Mouse (Mus musculus) c-Kit-positive CD71-positive TER-119-positive erythroid progenitor cells, embryonic 14.5 days (primary cell): ENCODE measurements around the gene Rnf34.

Source experiments
- DNase-seq: peaks from one replicate; pipeline ENCODE4 v3.0.0-alpha.2; 2013; ENCODE audit warnings: low spot score

Gene Rnf34

DNA sequence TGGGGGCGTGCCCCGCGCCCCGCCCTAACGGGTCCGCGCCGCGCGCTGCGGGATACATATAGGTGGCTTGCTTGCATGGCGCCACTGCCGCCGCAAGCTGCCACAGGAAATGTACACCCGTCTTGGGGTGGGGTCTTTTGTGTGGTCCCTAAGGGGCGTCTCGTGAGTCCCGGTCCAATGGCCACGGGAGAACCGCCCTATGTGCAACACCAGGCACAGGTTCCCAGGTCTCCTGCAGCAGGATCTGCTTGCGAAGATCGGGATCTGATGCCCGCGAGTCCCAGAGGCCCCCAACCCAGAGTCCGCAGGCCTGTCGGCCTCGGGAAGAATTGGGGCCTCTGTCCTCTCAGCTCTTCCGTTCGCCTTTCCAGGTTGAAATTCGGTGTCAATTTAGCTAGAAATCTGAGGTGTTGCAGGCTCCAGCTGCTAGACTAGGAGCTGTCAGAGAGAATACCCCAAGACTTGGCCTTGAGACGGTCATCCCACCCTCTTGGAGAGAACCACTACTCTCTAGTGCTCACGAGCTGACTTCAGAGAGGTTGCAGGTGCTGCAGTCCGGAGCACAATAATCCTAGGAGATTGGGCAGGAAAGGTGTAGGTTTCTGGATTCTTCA, 50.8 kb downstream of the Rnf34 start:
- no peak for DNase-seq

DNA sequence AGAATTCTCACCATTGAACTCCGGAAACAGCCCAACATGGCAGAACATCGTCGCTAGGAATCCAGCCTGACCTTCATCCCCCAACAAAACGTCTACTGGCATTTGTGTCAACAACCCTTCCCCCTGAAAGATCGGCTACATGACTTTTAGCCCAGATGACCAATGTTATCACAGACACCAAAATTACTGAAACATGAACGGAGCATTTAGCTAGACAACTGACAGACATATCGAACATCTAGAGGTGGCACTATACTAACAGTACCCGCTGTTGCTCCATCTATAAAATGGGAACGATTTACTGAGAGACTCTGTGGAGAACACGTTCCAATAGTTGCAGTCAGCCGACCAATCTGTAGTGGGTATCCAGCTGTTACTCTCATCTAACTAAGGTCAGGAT, 51.3 kb downstream of the Rnf34 start:
- no peak for DNase-seq

DNA sequence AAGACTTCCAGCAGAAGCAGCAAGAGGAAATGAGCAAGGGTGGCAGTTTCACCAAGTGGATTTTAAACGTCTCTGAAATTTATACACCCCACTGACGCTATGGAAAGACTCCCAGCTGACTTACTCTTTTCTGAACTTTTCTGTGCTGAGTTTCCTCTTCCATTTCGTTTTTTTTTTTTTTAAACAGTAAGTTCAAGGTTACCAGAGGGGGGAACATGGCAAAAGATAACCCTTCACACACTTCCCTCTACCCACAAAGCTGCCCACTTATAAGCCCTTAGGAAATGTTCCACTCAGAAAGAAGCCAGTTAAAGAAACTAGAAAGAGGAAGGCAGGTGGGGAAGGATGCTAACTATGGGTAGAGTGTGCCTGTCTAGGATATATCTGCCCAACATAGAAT, 51.8 kb downstream of the Rnf34 start:
- DNase-seq = no peak

DNA sequence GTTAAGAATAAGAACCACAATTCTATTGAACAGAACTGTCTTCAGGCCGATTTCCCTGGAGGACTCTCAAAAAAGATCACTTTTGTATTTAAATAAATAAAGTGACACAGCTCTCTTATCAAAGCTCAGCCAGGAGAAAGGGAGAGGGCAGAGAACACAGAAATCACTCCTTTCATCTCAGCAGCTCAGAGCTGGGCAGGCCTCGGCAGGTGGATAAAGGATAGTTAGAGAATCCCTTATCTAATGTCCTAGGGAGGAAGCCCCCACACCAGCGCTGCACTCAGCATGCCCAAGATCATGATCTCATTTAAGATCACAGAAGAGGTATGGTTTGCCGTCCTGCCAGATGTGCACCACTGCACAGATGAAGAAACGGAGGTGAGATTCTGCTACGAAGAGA, 52.4 kb downstream of the Rnf34 start:
- DNase-seq = no peak

DNA sequence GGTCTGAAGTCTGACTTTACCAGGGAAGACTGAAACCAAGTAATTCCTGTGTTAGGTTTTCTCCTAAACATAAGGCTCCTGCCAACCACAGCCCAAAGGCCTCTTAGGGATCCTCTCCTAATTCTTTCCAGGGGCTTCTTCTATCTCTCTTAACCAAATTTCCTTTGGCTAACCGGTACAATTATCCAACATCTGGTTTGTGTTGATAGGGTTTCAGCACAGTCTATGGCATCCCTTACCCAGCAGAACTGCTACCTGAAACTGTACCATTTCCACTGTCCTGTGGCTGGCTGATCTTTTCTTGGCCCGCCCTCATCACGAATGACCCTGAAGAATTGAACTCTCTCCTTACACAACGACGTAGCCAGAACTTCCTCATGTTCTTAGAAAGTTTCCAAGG, 53.3 kb downstream of the Rnf34 start:
- DNase-seq = no peak

DNA sequence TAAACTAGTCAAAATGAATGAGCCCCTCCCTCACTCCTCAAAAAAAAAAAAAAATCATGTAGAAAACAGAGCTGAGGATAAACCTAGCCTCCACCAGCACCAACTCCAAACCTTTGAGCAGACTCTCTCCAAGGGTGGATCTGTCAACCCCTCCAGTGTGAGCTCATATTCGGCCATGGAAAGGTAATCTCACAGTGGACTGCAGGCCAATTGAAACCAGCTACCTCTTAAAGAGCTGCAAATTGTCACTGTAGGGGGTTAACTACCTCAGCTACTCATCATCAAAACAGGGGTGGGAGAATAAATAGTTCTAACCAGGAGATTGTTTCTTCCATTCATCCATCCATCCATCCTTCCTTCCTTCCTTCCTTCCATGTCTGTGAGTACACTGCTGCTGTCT, 57.3 kb downstream of the Rnf34 start:
- no peak for DNase-seq

DNA sequence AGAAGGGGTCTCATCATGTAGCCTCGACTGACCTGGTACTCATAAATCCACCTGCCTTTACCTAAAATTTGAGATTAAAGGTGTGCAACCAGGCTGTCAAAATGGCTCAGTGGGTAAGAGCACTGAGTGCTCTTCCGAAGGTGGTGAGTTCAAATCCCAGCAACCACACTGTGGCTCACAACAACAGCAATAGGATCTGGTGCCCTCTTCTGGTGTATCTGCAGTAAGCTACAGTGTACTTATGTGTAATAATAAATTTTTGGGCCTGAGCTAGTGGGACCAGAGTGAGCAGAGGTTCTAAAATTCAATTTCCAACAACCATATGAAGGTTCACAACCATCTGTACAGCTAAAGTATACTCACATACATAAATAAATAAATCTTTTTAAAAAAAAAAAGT, 58.2 kb downstream of the Rnf34 start:
- no peak for DNase-seq

DNA sequence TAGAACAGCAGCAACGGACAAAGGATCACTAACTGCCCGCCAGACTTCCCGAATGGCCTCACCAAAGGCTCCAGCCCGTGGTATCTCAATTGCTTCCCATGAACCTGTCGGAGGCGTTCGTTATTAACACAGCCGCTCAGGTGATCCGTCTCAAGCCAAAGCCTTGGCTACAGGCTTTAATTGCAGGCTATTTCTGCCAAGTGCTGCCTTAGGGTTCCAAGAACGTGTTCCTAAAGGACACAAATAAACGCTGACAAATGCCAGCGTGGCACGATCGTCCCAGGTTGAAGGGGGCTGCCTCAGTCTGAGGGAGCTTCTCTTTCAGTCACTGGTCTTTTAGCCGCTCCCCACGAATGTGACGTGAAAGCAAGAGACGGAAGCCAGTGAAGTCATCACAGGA, 59.6 kb downstream of the Rnf34 start:
- DNase-seq = no peak

DNA sequence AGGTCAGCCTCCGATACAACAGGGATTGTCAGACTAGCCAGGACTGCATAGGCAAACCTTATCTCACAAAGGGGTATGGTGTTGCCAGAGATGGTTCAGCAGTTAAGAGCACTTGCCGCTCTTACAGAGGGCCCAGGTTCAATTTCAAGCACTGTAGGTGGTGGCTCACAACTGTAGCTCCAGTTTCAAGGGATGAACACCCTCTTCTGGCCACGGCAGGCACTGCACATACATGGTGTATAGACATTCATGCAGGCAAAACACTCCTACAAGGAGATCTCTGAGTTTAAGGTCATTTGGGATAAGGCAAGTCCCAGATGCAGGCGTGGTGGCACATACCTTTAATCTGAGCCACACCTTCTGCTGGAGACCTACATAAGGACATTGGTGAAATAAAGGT, 63.0 kb downstream of the Rnf34 start:
- DNase-seq = no peak

DNA sequence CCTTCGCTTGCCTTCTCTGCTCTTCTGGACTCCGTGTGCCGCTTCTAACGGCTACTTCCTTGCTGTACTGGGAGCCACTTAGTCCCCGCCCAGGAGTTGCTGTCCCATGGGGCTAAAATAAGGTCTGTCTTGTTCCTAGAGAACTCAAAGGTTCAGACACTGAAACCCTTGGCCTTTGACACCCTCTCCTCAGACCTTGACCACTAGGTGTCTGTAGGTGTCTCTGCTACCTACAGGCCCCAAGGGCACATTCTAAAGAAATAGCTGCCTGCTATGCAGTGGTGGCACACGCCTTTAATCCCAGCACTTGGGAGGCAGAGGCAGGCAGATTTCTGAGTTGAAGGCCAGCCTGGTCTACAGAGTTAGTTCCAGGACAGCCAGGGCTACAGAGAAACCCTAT, 66.3 kb downstream of the Rnf34 start:
- no peak for DNase-seq

DNA sequence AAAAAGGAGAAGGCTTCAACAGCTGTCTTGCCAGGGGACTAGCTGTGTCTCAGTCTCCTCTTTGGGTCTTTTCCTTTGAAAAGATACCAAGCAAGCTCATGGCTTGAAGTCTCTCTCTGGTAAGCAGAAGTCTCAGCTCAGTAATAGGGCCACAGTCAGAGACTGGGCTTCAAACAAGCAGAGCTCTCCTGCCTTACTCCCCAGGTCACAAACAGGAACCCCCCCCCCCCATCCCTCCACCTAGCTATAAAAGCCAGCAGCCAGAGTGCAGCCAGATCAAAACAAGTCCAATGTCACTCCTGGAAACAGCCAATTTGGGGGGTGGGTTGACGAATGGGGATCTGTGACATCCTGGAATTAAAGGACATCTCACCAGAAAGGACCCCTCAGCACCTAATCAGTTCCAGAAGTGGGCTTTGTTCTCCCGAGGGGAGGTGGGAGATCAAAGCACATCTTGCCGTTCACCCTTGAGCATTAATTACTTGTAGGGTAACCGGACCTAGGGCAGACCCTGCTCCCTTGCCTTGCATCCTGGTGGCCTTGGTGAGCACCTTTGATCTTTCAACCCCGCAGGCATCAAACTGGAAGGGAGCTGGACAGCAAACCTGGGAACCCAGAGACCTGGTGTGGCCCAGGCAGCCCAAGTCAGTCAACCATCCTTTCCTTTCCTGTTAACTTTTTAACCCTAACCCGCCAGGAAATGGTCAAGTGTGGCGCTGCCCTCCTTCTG, 68.3 kb downstream of the Rnf34 start:
- DNase-seq = no peak

DNA sequence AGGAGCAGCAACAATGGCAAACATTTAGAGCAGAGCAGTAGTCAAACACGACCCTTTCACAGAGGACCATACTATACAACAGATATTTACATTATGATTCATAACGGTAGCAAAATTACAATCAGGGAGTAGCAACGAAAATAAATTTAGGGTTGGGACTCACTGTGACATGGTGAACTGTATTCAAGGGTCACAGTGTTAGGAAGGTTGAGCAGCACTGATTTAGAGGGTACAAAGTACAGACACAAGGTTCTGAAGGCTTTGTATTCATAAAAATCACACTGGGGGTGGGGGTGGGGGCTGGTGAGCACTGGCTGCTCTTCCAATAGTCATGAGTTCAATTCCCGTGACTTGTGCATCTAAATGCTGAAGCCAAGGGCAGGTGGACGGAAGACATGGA, 70.7 kb downstream of the Rnf34 start:
- DNase-seq = no peak
